Comparison of ENCODE assay signal across 12 mouse cellular contexts in the genomic region with DNA sequence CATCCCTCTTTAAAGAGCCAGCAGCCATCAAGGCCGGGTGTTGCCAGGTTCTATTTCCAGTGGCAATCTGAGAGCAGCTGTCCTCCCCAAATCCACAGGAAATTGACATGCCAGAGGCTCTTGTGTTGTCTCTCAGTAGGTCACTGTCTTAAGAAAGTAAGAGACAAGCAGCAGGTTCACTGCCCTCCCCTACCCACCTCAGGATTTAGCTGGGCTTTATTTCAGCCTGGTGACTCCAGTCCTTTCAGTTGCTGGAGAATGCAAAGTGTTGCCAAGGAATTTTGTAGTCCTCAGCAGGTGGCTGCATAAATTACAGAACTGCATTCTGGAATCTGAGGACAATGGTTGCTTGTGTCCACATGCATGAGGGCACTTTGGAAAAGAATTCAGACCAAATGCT.
A peak's percentile ranks its signal among the peaks of the same experiment; 100 is the strongest.
DNase-seq lines count a peak whose midpoint lies in the region; ATAC-seq lines count a peak whose summit lies in the region.
"Had no signal": no experiment of that assay in that cellular context is flagged by ENCODE, and none has a peak within 500 bp of the region (broad histone marks: within the 10 kb centered on the region; RNA-seq: fewer than 3 reads in every experiment).

No protein-coding gene starts in this region.

- no peaks in the 10 kb centered on the region for H3K36me3 ChIP-seq in kidney, embryonic 15.5 days
- H3K36me3 ChIP-seq in forebrain, embryonic 10.5 days (replicated peaks): no peaks in the 10 kb centered on the region
- H3K36me3 ChIP-seq in neural tube, embryonic 14.5 days (ENCODE audit: control insufficient read depth, insufficient read depth, low read length): no peaks in the 10 kb centered on the region
- H3K36me3 ChIP-seq: heart, embryonic 15.5 days had no signal

- intact Hi-C loops in gastrocnemius, postnatal 14 days (cut with DNase I; ENCODE audit: low total_unique reads): no loop called here

- no peaks in the 10 kb centered on the region for H3K27me3 ChIP-seq in kidney, embryonic 15.5 days
- H3K27me3 ChIP-seq in forebrain, embryonic 10.5 days (ENCODE audit: poor library complexity, severe bottlenecking): no peaks in the 10 kb centered on the region
- no peaks in the 10 kb centered on the region for H3K27me3 ChIP-seq in neural tube, embryonic 14.5 days (ENCODE audit: control insufficient read depth, insufficient read depth, low read length)
- H3K27me3 ChIP-seq: heart, embryonic 15.5 days had no signal

- H3K27ac ChIP-seq in kidney, embryonic 15.5 days: no peak overlapping the region
- H3K27ac ChIP-seq in forebrain, embryonic 10.5 days: peak overlapping the region; percentile 75
- H3K27ac ChIP-seq in neural tube, embryonic 14.5 days (ENCODE audit: low read depth, low read length): no peak overlapping the region
- H3K27ac ChIP-seq: heart, embryonic 15.5 days had no signal

- H3K9me3 ChIP-seq in kidney, embryonic 15.5 days (replicated peaks): no peaks in the 10 kb centered on the region
- no peaks in the 10 kb centered on the region for H3K9me3 ChIP-seq in forebrain, embryonic 10.5 days
- no peaks in the 10 kb centered on the region for H3K9me3 ChIP-seq in neural tube, embryonic 14.5 days (ENCODE audit: control insufficient read depth, low read length)
- H3K9me3 ChIP-seq: heart, embryonic 15.5 days had no signal

- H3K4me1 ChIP-seq in kidney, embryonic 15.5 days: no peaks in the 10 kb centered on the region
- H3K4me1 ChIP-seq in forebrain, embryonic 10.5 days: peaks cover 16% of the 10 kb centered on the region
- no peaks in the 10 kb centered on the region for H3K4me1 ChIP-seq in neural tube, embryonic 14.5 days (ENCODE audit: control insufficient read depth, insufficient read depth, low read length)
- H3K4me1 ChIP-seq: heart, embryonic 15.5 days had no signal

- H3K4me2 ChIP-seq in kidney, embryonic 15.5 days: no peak overlapping the region
- no peak overlapping the region for H3K4me2 ChIP-seq in neural tube, embryonic 14.5 days (ENCODE audit: low read depth, low read length)
- H3K4me2 ChIP-seq: heart, embryonic 15.5 days had no signal

- WGBS in kidney, embryonic 15.5 days: 43% methylated on average over 1 of the region's 1 CpGs
- 5% methylated on average over 1 of the region's 1 CpGs for WGBS in forebrain, embryonic 10.5 days
- WGBS in neural tube, embryonic 14.5 days: 24% methylated on average over 1 of the region's 1 CpGs

- peak; percentile 41 to 77 for DNase-seq in kidney, adult 8-10 months
- peak; percentile 30 for DNase-seq in forebrain, embryonic 10.5 days (ENCODE audit: extremely low spot score, low spot score)
- DNase-seq in kidney, postnatal 25 days: peak; percentile 37 to 54
- no peak for DNase-seq in gastrocnemius, postnatal 14 days
- DNase-seq in natural killer cell, adult 2 months (ENCODE audit: low spot score in 2 of 2): no peak
- no peak for DNase-seq in adrenal gland, adult 8-10 months
- DNase-seq: layer of hippocampus, postnatal 36 days; lung, adult 18-20 months; thymus, adult 2 months had no signal

- H3K9ac ChIP-seq in kidney, embryonic 15.5 days: no peak overlapping the region
- no peak overlapping the region for H3K9ac ChIP-seq in neural tube, embryonic 14.5 days (replicated peaks; ENCODE audit: low read depth, low read length)
- H3K9ac ChIP-seq: heart, embryonic 15.5 days had no signal

- no peak for ATAC-seq in kidney, embryonic 15.5 days (replicated peaks; ENCODE audit: low FRiP score)
- ATAC-seq in neural tube, embryonic 14.5 days (ENCODE audit: low read depth): peak; percentile 71; the same call in 1 of the 2 replicates

- H3K4me3 ChIP-seq in kidney, embryonic 15.5 days (replicated peaks): no peak overlapping the region
- H3K4me3 ChIP-seq in forebrain, embryonic 10.5 days: no peak overlapping the region
- no peak overlapping the region for H3K4me3 ChIP-seq in neural tube, embryonic 14.5 days (ENCODE audit: low read depth, low read length)
- H3K4me3 ChIP-seq: heart, embryonic 15.5 days had no signal

Comparison
In these comparisons a context has a peak if more than half of its experiments do, and no peak if none do; other contexts are left out.
1. DNase-seq: peak in kidney, adult 8-10 months (2 of 2), forebrain, embryonic 10.5 days (single experiment) and kidney, postnatal 25 days (2 of 2); none in gastrocnemius, postnatal 14 days (single experiment), natural killer cell, adult 2 months (0 of 2) and adrenal gland, adult 8-10 months (single experiment).